Mouse (Mus musculus) retina, postnatal 7 days (tissue): ENCODE results near the gene E2f1.

Experiments used
- DNase-seq: peaks from one replicate; pipeline ENCODE4 v3.0.0-alpha.2; 2012; ENCODE audit warnings: low read depth, low spot score

The E2f1 gene

GRCm38 (mm10) chr2:154551927-154552326, 17.8 kb downstream of the E2f1 start:
- DNase-seq = no peak

GRCm38 (mm10) chr2:154551476-154551875, 18.2 kb downstream of the E2f1 start, which contains the start of gene Actl10:
Actl10 (plus strand) TSS chr2:154551776.
- no peak for DNase-seq

GRCm38 (mm10) chr2:154550937-154551336, 18.8 kb downstream of the E2f1 start:
- DNase-seq = no peak

- DNase-seq = no peak
Observed at GRCm38 (mm10) chr2:154549886-154550189, 19.9 kb downstream of the E2f1 start.

GRCm38 (mm10) chr2:154549127-154549885, 20.4 kb downstream of the E2f1 start:
- peak; percentile 56 for DNase-seq

- DNase-seq = no peak
Observed at GRCm38 (mm10) chr2:154548688-154549087, 21.0 kb downstream of the E2f1 start.

GRCm38 (mm10) chr2:154546711-154547110, 23.0 kb downstream of the E2f1 start, which contains the start of gene 1700003F12Rik:
1700003F12Rik (plus strand) TSS chr2:154547085.
- DNase-seq = no peak

- no peak for DNase-seq
Observed at GRCm38 (mm10) chr2:154543567-154544347, 25.9 kb downstream of the E2f1 start.

GRCm38 (mm10) chr2:154541630-154542029, 28.1 kb downstream of the E2f1 start:
- DNase-seq = no peak

- no peak for DNase-seq
Observed at GRCm38 (mm10) chr2:154539720-154540119, 30.0 kb downstream of the E2f1 start.

- no peak for DNase-seq
Observed at GRCm38 (mm10) chr2:154538710-154539109, 31.0 kb downstream of the E2f1 start.

GRCm38 (mm10) chr2:154538310-154538709, 31.4 kb downstream of the E2f1 start:
- DNase-seq = no peak

- no peak for DNase-seq
Observed at GRCm38 (mm10) chr2:154534704-154535270, 34.9 kb downstream of the E2f1 start.

- DNase-seq = no peak
Observed at GRCm38 (mm10) chr2:154532888-154533287, 36.8 kb downstream of the E2f1 start.

GRCm38 (mm10) chr2:154526531-154526930, 43.2 kb downstream of the E2f1 start:
- DNase-seq = no peak

GRCm38 (mm10) chr2:154525285-154525684, 44.4 kb downstream of the E2f1 start:
- DNase-seq = no peak

GRCm38 (mm10) chr2:154522334-154522733, 47.4 kb downstream of the E2f1 start:
- no peak for DNase-seq

GRCm38 (mm10) chr2:154521449-154521848, 48.2 kb downstream of the E2f1 start:
- no peak for DNase-seq

GRCm38 (mm10) chr2:154517424-154517823, 52.3 kb downstream of the E2f1 start:
- DNase-seq = no peak

- DNase-seq = no peak
Observed at GRCm38 (mm10) chr2:154516944-154517343, 52.7 kb downstream of the E2f1 start.

GRCm38 (mm10) chr2:154510141-154510540, 59.6 kb downstream of the E2f1 start:
- no peak for DNase-seq
